ENCODE assay signal across 16 mouse cellular contexts in the genomic region with DNA sequence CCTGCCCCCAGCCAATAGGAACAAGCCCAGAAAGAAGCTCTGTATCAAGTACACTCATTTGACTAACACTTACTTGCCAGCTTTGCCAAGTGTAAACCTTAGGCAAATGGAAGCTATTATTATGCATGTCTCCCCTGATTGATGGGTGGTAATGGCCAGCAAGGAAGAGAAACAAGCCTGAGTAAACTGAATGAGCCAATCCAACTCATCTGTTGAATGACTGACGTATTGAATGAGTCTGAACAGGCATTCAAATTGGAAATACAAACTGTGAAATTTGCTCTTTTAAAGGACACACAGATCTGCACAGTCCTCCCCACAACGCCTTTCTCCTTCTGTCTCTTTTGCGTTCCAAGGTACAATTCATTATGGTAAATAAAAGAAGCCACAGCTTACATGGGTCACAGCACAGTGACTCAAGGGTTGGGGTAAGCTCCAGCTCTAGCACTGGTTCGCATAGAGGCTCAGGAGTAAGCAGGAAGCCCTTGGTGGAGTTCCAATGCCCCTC.
A peak's percentile ranks its signal among the peaks of the same experiment; 100 is the strongest.
DNase-seq lines count a peak whose midpoint lies in the region; ATAC-seq and TF ChIP-seq lines count a peak whose summit lies in the region.
"Had no signal": no experiment of that assay in that cellular context is flagged by ENCODE, and none has a peak within 500 bp of the region (broad histone marks: within the 10 kb centered on the region; RNA-seq: fewer than 3 reads in every experiment).

No protein-coding gene starts in this region.

- H3K27ac ChIP-seq in forebrain, embryonic 13.5 days = no peak overlapping the region
- H3K27ac ChIP-seq in hindbrain, embryonic 16.5 days (ENCODE audit: low read depth, low read length) = no peak overlapping the region
- H3K27ac ChIP-seq in neural tube, embryonic 14.5 days (ENCODE audit: low read depth, low read length) = no peak overlapping the region
- H3K27ac ChIP-seq in liver, embryonic 12.5 days = no peak overlapping the region
- H3K27ac ChIP-seq in kidney, embryonic 16.5 days (ENCODE audit: low read length) = no peak overlapping the region
- H3K27ac ChIP-seq: kidney, postnatal 0 days; limb, embryonic 12.5 days had no signal

- 25% methylated on average over 4 of the region's 4 CpGs for WGBS in forebrain, embryonic 13.5 days
- 24% methylated on average over 4 of the region's 4 CpGs for WGBS in hindbrain, embryonic 16.5 days
- 17% methylated on average over 4 of the region's 4 CpGs for WGBS in neural tube, embryonic 14.5 days
- WGBS in liver, embryonic 12.5 days (ENCODE audit: insufficient replicate concordance) = 55% methylated on average over 4 of the region's 4 CpGs
- WGBS in kidney, embryonic 16.5 days = 59% methylated on average over 4 of the region's 4 CpGs

- H3K36me3 ChIP-seq in forebrain, embryonic 13.5 days (ENCODE audit: poor library complexity, severe bottlenecking) = no peaks in the 10 kb centered on the region; the same call in 1 of the 2 replicates
- no peaks in the 10 kb centered on the region for H3K36me3 ChIP-seq in hindbrain, embryonic 16.5 days (ENCODE audit: control insufficient read depth, insufficient read depth, low read length)
- no peaks in the 10 kb centered on the region for H3K36me3 ChIP-seq in neural tube, embryonic 14.5 days (ENCODE audit: control insufficient read depth, insufficient read depth, low read length)
- no peaks in the 10 kb centered on the region for H3K36me3 ChIP-seq in liver, embryonic 12.5 days
- H3K36me3 ChIP-seq in kidney, embryonic 16.5 days (ENCODE audit: insufficient read depth, low read length) = no peaks in the 10 kb centered on the region
- H3K36me3 ChIP-seq: limb, embryonic 12.5 days had no signal

- H3K27me3 ChIP-seq in forebrain, embryonic 13.5 days = peaks cover 41% of the 10 kb centered on the region
- H3K27me3 ChIP-seq in hindbrain, embryonic 16.5 days (replicated peaks; ENCODE audit: control insufficient read depth, insufficient read depth, low read length) = no peaks in the 10 kb centered on the region
- 0 out of 2 replicates have a peak, but pooled peaks cover 3% of the 10 kb centered on the region for H3K27me3 ChIP-seq in neural tube, embryonic 14.5 days (ENCODE audit: control insufficient read depth, insufficient read depth, low read length)
- no peaks in the 10 kb centered on the region for H3K27me3 ChIP-seq in liver, embryonic 12.5 days (replicated peaks)
- H3K27me3 ChIP-seq in kidney, embryonic 16.5 days (ENCODE audit: insufficient read depth, low read length) = no peaks in the 10 kb centered on the region
- H3K27me3 ChIP-seq: limb, embryonic 12.5 days had no signal

- H3K9me3 ChIP-seq in forebrain, embryonic 13.5 days (replicated peaks) = no peaks in the 10 kb centered on the region
- H3K9me3 ChIP-seq in hindbrain, embryonic 16.5 days (ENCODE audit: control insufficient read depth, low read length) = no peaks in the 10 kb centered on the region
- no peaks in the 10 kb centered on the region for H3K9me3 ChIP-seq in neural tube, embryonic 14.5 days (ENCODE audit: control insufficient read depth, low read length)
- H3K9me3 ChIP-seq in liver, embryonic 12.5 days (replicated peaks) = no peaks in the 10 kb centered on the region
- no peaks in the 10 kb centered on the region for H3K9me3 ChIP-seq in kidney, embryonic 16.5 days (ENCODE audit: low read length)
- H3K9me3 ChIP-seq: limb, embryonic 12.5 days had no signal

- no peak for TF ChIP-seq CTCF in brain, embryonic 14.5 days (IDR thresholded peaks at IDR 0.05; ENCODE audit: borderline replicate concordance, extremely low read depth, insufficient read depth, insufficient read length)

- peaks cover 39% of the 10 kb centered on the region for H3K4me1 ChIP-seq in forebrain, embryonic 13.5 days
- H3K4me1 ChIP-seq in hindbrain, embryonic 16.5 days (ENCODE audit: control insufficient read depth, insufficient read depth, low read depth, low read length) = no peaks in the 10 kb centered on the region; the same call in 1 of the 2 replicates
- peaks cover 13% of the 10 kb centered on the region for H3K4me1 ChIP-seq in neural tube, embryonic 14.5 days (ENCODE audit: control insufficient read depth, insufficient read depth, low read length)
- no peaks in the 10 kb centered on the region for H3K4me1 ChIP-seq in liver, embryonic 12.5 days
- H3K4me1 ChIP-seq in kidney, embryonic 16.5 days (ENCODE audit: insufficient read depth, low read length) = no peaks in the 10 kb centered on the region; the same call in 1 of the 2 replicates
- H3K4me1 ChIP-seq: limb, embryonic 12.5 days had no signal

- H3K9ac ChIP-seq in forebrain, embryonic 13.5 days = no peak overlapping the region
- H3K9ac ChIP-seq in hindbrain, embryonic 16.5 days (ENCODE audit: low read depth, low read length) = no peak overlapping the region
- H3K9ac ChIP-seq in neural tube, embryonic 14.5 days (replicated peaks; ENCODE audit: low read depth, low read length) = no peak overlapping the region
- no peak overlapping the region for H3K9ac ChIP-seq in liver, embryonic 12.5 days
- H3K9ac ChIP-seq in kidney, embryonic 16.5 days (replicated peaks; ENCODE audit: low read length) = no peak overlapping the region
- H3K9ac ChIP-seq: limb, embryonic 12.5 days had no signal

- peak; percentile 96 for DNase-seq in brain, embryonic 14.5 days (ENCODE audit: low read depth)
- DNase-seq in heart, adult 9 months (ENCODE audit: low spot score in 2 of 2) = no peak
- DNase-seq: adrenal gland, postnatal 25 days; cerebellum, adult 11 months; gastrocnemius, postnatal 25 days; layer of hippocampus, postnatal 36 days; lung, adult 2 months; right cerebral cortex, postnatal 4 days; thymus, postnatal 36 days had no signal

- no peak overlapping the region for H3K4me3 ChIP-seq in forebrain, embryonic 13.5 days
- no peak overlapping the region for H3K4me3 ChIP-seq in hindbrain, embryonic 16.5 days (ENCODE audit: low read length)
- no peak overlapping the region for H3K4me3 ChIP-seq in neural tube, embryonic 14.5 days (ENCODE audit: low read depth, low read length)
- no peak overlapping the region for H3K4me3 ChIP-seq in liver, embryonic 12.5 days
- H3K4me3 ChIP-seq in kidney, embryonic 16.5 days (ENCODE audit: low read length) = no peak overlapping the region
- H3K4me3 ChIP-seq: limb, embryonic 12.5 days had no signal

- peak; percentile 87 for ATAC-seq in forebrain, embryonic 13.5 days
- peak; percentile 82 for ATAC-seq in hindbrain, embryonic 16.5 days
- peak; percentile 79 for ATAC-seq in neural tube, embryonic 14.5 days (ENCODE audit: low read depth)
- ATAC-seq in liver, embryonic 12.5 days = no peak
- no peak for ATAC-seq in kidney, embryonic 16.5 days (ENCODE audit: low FRiP score, low TSS enrichment)

- H3K4me2 ChIP-seq in forebrain, embryonic 13.5 days = no peak overlapping the region
- H3K4me2 ChIP-seq in hindbrain, embryonic 16.5 days (ENCODE audit: low read length) = no peak overlapping the region
- H3K4me2 ChIP-seq in neural tube, embryonic 14.5 days (ENCODE audit: low read depth, low read length) = no peak overlapping the region
- H3K4me2 ChIP-seq in liver, embryonic 12.5 days = no peak overlapping the region
- no peak overlapping the region for H3K4me2 ChIP-seq in kidney, embryonic 16.5 days (replicated peaks; ENCODE audit: low read depth, low read length)
- H3K4me2 ChIP-seq: limb, embryonic 12.5 days had no signal

- no peak for TF ChIP-seq POLR2A in brain, embryonic 14.5 days (IDR thresholded peaks at IDR 0.05; ENCODE audit: borderline replicate concordance, extremely low read depth, insufficient read depth, insufficient read length, poor library complexity, severe bottlenecking)

Comparison
In these comparisons a context has a peak if more than half of its experiments do, and no peak if none do; other contexts are left out.
1. ATAC-seq: peak in forebrain, embryonic 13.5 days (single experiment), hindbrain, embryonic 16.5 days (single experiment) and neural tube, embryonic 14.5 days (single experiment); none in liver, embryonic 12.5 days (single experiment) and kidney, embryonic 16.5 days (single experiment).